Mouse (Mus musculus) lung, embryonic 16.5 days (tissue): ENCODE measurements around the gene Dyrk4. TPM values are rescaled to one million over a fixed set of nuclear protein-coding genes. Genes with fewer than 3 reads are reported as not detected.

ENCODE experiments used
- ATAC-seq: fragments of 200-750 bp; cut with Nextera tagmentation; 2 replicates; pipeline ENCODE4 v1.8.0; 2017; ENCODE audit warnings: low read depth, mild to moderate bottlenecking, moderate library complexity
- H3K27ac ChIP-seq: fragments of 300-500 bp; sonication (generic); 2 replicates; pipeline ENCODE4 v1.5.1; 2014; ENCODE audit warnings: mild to moderate bottlenecking, control low read depth, low read length
- H3K27me3 ChIP-seq: fragments of 300-500 bp; sonication (generic); 2 replicates; pipeline ENCODE4 v1.6.1; 2014; ENCODE audit warnings: low read depth, low read length, mixed read lengths; ENCODE audit not compliant: control insufficient read depth, insufficient read depth
- H3K36me3 ChIP-seq: fragments of 300-500 bp; sonication (generic); 2 replicates; pipeline ENCODE4 v1.6.1; 2014; ENCODE audit warnings: low read length; ENCODE audit not compliant: control insufficient read depth, insufficient read depth
- H3K4me1 ChIP-seq: fragments of 300-500 bp; sonication (generic); replicated peaks from 2 replicates; pipeline ENCODE4 v1.6.1; 2014; ENCODE audit warnings: low read length, mixed read lengths; ENCODE audit not compliant: control insufficient read depth, insufficient read depth
- H3K4me2 ChIP-seq: fragments of 300-500 bp; sonication (generic); 2 replicates; pipeline ENCODE4 v1.6.1; 2014; ENCODE audit warnings: low read depth, low read length, control low read depth
- H3K4me3 ChIP-seq: fragments of 300-500 bp; sonication (generic); 2 replicates; pipeline ENCODE4 v1.5.1; 2014; ENCODE audit warnings: mild to moderate bottlenecking, low read length, control low read depth
- H3K9ac ChIP-seq: fragments of 300-500 bp; sonication (generic); 2 replicates; pipeline ENCODE4 v1.6.1; 2014; ENCODE audit warnings: low read length, control low read depth
- H3K9me3 ChIP-seq: fragments of 300-500 bp; sonication (generic); 2 replicates; pipeline ENCODE4 v1.6.1; 2016; ENCODE audit warnings: low read length; ENCODE audit not compliant: control insufficient read depth
- WGBS: fragments of 180-500 bp; shearing (Covaris S2); extraction: QIAGEN DNeasy Blood & Tissue Kit; methylation state at CpG from one replicate; pipeline ENCODE4 v1.1.7; 2014; 5-methylcytosine and 5-hydroxymethylcytosine counted together
- polyA plus RNA-seq: library from polyadenylated mRNA; unstranded; fragments of >200 nt; fragmentation: Nextera tagmentation; extraction: Ambion mirVana; gene quantifications from 2 replicates; pipeline ENCODE4 v1.2.1, GENCODE M21; 2015

The Dyrk4 gene
- polyA plus RNA-seq, 1 experiment from 2014 or later = 0.19 TPM

DNA sequence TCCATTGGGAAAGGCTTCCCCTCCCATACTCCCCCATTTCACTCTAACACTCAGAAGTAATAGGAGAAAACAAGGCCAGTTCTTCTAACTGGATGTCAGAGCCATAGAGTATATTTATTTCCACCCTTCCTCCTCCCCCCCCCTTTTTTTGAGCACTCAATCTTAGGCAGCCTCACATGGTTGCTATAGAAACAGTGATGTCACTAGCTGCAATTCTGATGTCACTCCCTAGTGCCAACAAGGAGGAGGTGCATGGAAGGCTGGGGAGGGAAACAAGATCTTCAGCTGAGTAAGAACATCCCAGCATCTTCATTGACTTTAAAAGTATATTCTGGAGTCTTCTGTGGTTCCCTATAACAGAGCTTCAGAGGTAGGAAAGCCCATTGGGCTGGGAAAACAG lies 68.8 kb downstream of the Dyrk4 start, which contains the start of gene Akap3:
Akap3 (plus strand) TSS at position 218 of the 400 bp plus-strand sequence.
- peaks cover 4% of the 10 kb centered on the region for H3K4me1 ChIP-seq
- H3K27ac ChIP-seq = no peak within 1 kb of the TSS
- ATAC-seq = no peak
- no peak within 1 kb of the TSS for H3K4me2 ChIP-seq
- no peak within 1 kb of the TSS for H3K4me3 ChIP-seq
- H3K27me3 ChIP-seq = no peaks in the 10 kb centered on the region
- H3K9ac ChIP-seq = no peak within 1 kb of the TSS
- H3K9me3 ChIP-seq = no peaks in the 10 kb centered on the region
- H3K36me3 ChIP-seq = no peaks in the 10 kb centered on the region

DNA sequence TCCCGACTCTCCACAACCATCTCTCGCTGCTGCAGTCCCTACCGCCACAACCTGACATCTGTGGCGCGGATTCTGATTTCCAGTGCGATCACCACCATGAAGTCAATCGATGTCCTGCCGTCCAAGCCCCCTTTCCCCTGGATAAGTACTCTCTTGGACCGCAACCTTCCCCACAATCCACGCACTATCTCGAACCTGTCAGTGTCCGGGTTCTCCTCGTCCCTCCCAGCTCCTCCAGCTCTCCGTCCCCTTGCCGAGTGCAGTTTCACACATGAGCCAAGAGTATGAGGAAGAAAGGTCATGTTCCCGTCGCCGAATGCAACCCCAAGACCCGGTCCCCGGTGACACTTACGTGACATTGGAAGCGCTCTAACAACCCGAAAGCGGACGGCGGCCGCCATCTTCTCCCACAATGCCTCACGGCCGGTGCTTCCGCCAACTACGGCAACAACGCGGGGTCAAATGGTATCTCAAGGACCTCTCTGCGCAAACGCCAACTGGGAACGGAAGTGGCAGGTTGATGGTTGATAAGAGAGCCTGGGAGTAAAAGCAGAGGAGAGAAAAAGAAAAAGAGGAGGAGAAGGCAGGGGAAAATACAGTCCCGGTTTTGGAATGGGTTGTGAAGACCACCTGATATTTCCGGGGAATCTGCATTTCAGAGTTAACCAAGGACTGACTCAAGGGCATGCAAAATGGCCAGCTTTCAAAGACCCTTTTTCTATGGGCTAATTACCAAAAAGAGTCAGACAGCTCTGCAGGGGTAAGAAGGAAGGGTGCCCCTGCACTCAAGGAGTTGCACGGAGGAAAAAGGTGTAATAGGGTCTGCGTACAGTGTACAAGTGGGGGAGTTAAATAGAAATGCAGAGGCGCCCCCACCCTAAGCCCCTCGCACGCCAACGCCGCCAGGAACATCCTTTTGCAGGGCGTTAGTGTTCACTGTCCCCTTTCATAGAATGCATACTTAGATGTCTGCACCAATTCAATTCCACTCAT lies 72.6 kb downstream of the Dyrk4 start, which contains the start of gene Ndufa9:
Ndufa9 (minus strand) TSS at position 425 of the 993 bp plus-strand sequence.
- H3K9me3 ChIP-seq = no peaks in the 10 kb centered on the region
- no peaks in the 10 kb centered on the region for H3K27me3 ChIP-seq
- H3K4me2 ChIP-seq = peak within 1 kb of the TSS; percentile 90
- H3K27ac ChIP-seq = no peak within 1 kb of the TSS
- WGBS = 6% methylated on average over 46 of the region's 46 CpGs
- peak within 1 kb of the TSS; percentile 73 for H3K4me3 ChIP-seq
- peaks cover 9% of the 10 kb centered on the region for H3K4me1 ChIP-seq
- peak; percentile 92 for ATAC-seq
- peaks cover 2% of the 10 kb centered on the region for H3K36me3 ChIP-seq
- H3K9ac ChIP-seq = peak within 1 kb of the TSS; percentile 94

GRCm38 (mm10) chr6:126836628-126837027 lies 85.0 kb downstream of the Dyrk4 start:
- Histone ChIP-seq H3K36me3 (peaks cover 54% of the 10 kb centered on the region), H3K4me1 (no peaks in the 10 kb centered on the region), H3K9me3 (no peaks in the 10 kb centered on the region), H3K27ac (no peak overlapping the region), H3K4me3 (no peak overlapping the region), H3K4me2 (no peak overlapping the region), H3K9ac (no peak overlapping the region), H3K27me3 (no peaks in the 10 kb centered on the region)
- 70% methylated on average over 8 of the region's 8 CpGs for WGBS
- ATAC-seq = no peak

Other genes starting within 250 kb of the Dyrk4 start
- 1.6 TPM in 2 replicates for gene Kcna6, start 181.2 kb downstream of the Dyrk4 start, polyA plus RNA-seq
- gene Ndufa9, start 72.7 kb downstream of the Dyrk4 start, polyA plus RNA-seq = 197 TPM in 2 replicates
- gene Akap3, start 68.7 kb downstream of the Dyrk4 start, polyA plus RNA-seq = not detected in 2 replicates
- 61.1 and 64.9 TPM in 2 replicates for gene Rad51ap1, start 17.7 kb upstream of the Dyrk4 start, polyA plus RNA-seq
- 19.4 and 20.1 TPM in 2 replicates for gene D6Wsu163e, start 18.1 kb upstream of the Dyrk4 start, polyA plus RNA-seq
- gene Fgf6, start 93.7 kb upstream of the Dyrk4 start, polyA plus RNA-seq = 0.04 and 0.09 TPM in 2 replicates
- gene Fgf23, start 151.1 kb upstream of the Dyrk4 start, polyA plus RNA-seq = not detected in 2 replicates
- 2.5 and 2.8 TPM in 2 replicates for gene Tigar, start 187.7 kb upstream of the Dyrk4 start, polyA plus RNA-seq
- gene Ccnd2, start 230.4 kb upstream of the Dyrk4 start, polyA plus RNA-seq = 458 and 500 TPM in 2 replicates